Mouse (Mus musculus) CH12.LX (cell line): ENCODE results near the gene Serpina12.

Experiments
- CTCF ChIP-seq, 2 experiments: IDR thresholded peaks in 1 of 2; conservative IDR thresholded peaks in 1 of 2; 2 replicates each; pipeline ENCODE4 v1.5.1; 2011 to 2012; ENCODE audit warnings: low read depth in 2 of 2, low read length in 2 of 2, improper control_type of control experiment in 1 of 2, inconsistent platforms in 1 of 2, mild to moderate bottlenecking in 1 of 2, moderate library complexity in 1 of 2
- ELF1 ChIP-seq: IDR thresholded peaks from 2 replicates; pipeline ENCODE4 v1.6.1; 2014; ENCODE audit warnings: low read depth, mild to moderate bottlenecking, inconsistent platforms, low read length, improper control_type of control experiment
- EP300 ChIP-seq: IDR thresholded peaks from 2 replicates; pipeline ENCODE4 v1.6.1; 2011; ENCODE audit warnings: low read length, improper control_type of control experiment
- ETS1 ChIP-seq: conservative IDR thresholded peaks from 2 replicates; pipeline ENCODE4 v1.6.1; 2012; ENCODE audit warnings: low read depth, mild to moderate bottlenecking, inconsistent platforms, low read length, improper control_type of control experiment, moderate library complexity
- MAZ ChIP-seq: IDR thresholded peaks from 2 replicates; pipeline ENCODE4 v1.6.1; 2012; ENCODE audit warnings: low read depth, mild to moderate bottlenecking, inconsistent platforms, low read length, improper control_type of control experiment, moderate library complexity
- MEF2A ChIP-seq: IDR thresholded peaks from 2 replicates; pipeline ENCODE4 v1.6.1; 2014; ENCODE audit warnings: low read depth, mild to moderate bottlenecking, inconsistent platforms, low read length, improper control_type of control experiment, borderline replicate concordance
- MYC ChIP-seq: IDR thresholded peaks from 2 replicates; pipeline ENCODE4 v1.6.1; 2011; ENCODE audit warnings: low read depth, mild to moderate bottlenecking, improper control_type of control experiment, low read length
- POLR2A ChIP-seq: IDR thresholded peaks from 2 replicates; pipeline ENCODE4 v1.6.1; 2011; ENCODE audit warnings: low read depth, mild to moderate bottlenecking, improper control_type of control experiment, low read length
- SIN3A ChIP-seq: IDR thresholded peaks from 2 replicates; pipeline ENCODE4 v1.6.1; 2012; ENCODE audit warnings: low read length, improper control_type of control experiment, inconsistent platforms
- UBTF ChIP-seq: IDR thresholded peaks from 2 replicates; pipeline ENCODE4 v1.6.1; 2012; ENCODE audit warnings: low read depth, mild to moderate bottlenecking, inconsistent platforms, low read length, improper control_type of control experiment, moderate library complexity
- USF2 ChIP-seq: conservative IDR thresholded peaks from 2 replicates; pipeline ENCODE4 v1.6.1; 2011; ENCODE audit warnings: low read depth, low read length, improper control_type of control experiment
- ZKSCAN1 ChIP-seq: IDR thresholded peaks from 2 replicates; pipeline ENCODE4 v1.6.1; 2012; ENCODE audit warnings: low read depth, inconsistent platforms, low read length, improper control_type of control experiment, borderline replicate concordance
- ZNF384 ChIP-seq: IDR thresholded peaks from 2 replicates; pipeline ENCODE4 v1.6.1; 2012; ENCODE audit warnings: low read depth, low read length, improper control_type of control experiment, inconsistent platforms

- no peak for TF ChIP-seq ZKSCAN1
- no peak for TF ChIP-seq CTCF (conservative IDR thresholded peaks at IDR 0.05 in 1 of 2, IDR thresholded peaks at IDR 0.05 in 1 of 2; ENCODE audit: low read depth in 2 of 2, low read length in 2 of 2)
- TF ChIP-seq POLR2A, result no peak
- TF ChIP-seq EP300, result no peak
- TF ChIP-seq SIN3A, result no peak
- TF ChIP-seq ZNF384, result no peak
- no peak for TF ChIP-seq ELF1
- no peak for TF ChIP-seq UBTF
- no peak for TF ChIP-seq USF2
- TF ChIP-seq MYC, result no peak
- TF ChIP-seq MAZ, result no peak
- TF ChIP-seq ETS1, result no peak
- no peak for TF ChIP-seq MEF2A
Measured at GRCm38 (mm10) chr12:103999611-104000010, 44.6 kb downstream of the Serpina12 start.
